Mouse (Mus musculus) lung, adult 2 months (tissue): Measurements from ENCODE around the gene Josd1. TPM values are rescaled to one million over a fixed set of nuclear protein-coding genes. Genes with fewer than 3 reads are reported as not detected.
"Not testable (repeated sequence)": the region's sequence is repeated elsewhere in the genome, so short reads cannot be mapped to it uniquely, and the experiment has no call there.

Experiments
- DNase-seq: peaks from one replicate; pipeline ENCODE4 v3.0.0; 2022
- H3K4me1 ChIP-seq: fragments of 200-500 bp; 2 replicates; pipeline ENCODE4 v1.6.1; 2011; ENCODE audit warnings: low read length; ENCODE audit not compliant: control insufficient read depth, insufficient read depth
- H3K4me3 ChIP-seq: fragments of 200-500 bp; replicated peaks from 2 replicates; pipeline ENCODE3; 2011; ENCODE audit warnings: low read depth, mild to moderate bottlenecking, control low read depth, low read length; ENCODE audit errors: extremely low read depth
- CTCF ChIP-seq: fragments of 200-500 bp; IDR thresholded peaks from 2 replicates; pipeline ENCODE4 v1.5.1; 2011; ENCODE audit warnings: mild to moderate bottlenecking, low read length, control low read depth; ENCODE audit not compliant: insufficient read depth
- POLR2A ChIP-seq: fragments of 200-500 bp; IDR thresholded peaks from 2 replicates; pipeline ENCODE4 v1.6.1; 2011; ENCODE audit warnings: low read depth, mild to moderate bottlenecking, control low read depth, low read length, borderline replicate concordance; ENCODE audit errors: extremely low read depth
- WGBS: fragments of 180-500 bp; shearing (Covaris S2); methylation state at CpG from one replicate; pipeline ENCODE4 v1.1.7; 2018; 5-methylcytosine and 5-hydroxymethylcytosine counted together
- polyA plus RNA-seq: library from polyadenylated mRNA; depleted of rRNA; stranded (reverse); fragments of >200 nt; gene quantifications from 2 replicates; pipeline ENCODE4 v1.2.3, GENCODE M21; 2012

Josd1 gene
- polyA plus RNA-seq, 1 experiment: 16.3 TPM

GRCm38 (mm10) chr15:79686046-79686869, 1.5 kb downstream of the Josd1 start:
- no peak for DNase-seq
- peaks cover 29% of the 10 kb centered on the region for H3K4me1 ChIP-seq
- peak overlapping the region; percentile 3 for H3K4me3 ChIP-seq
- TF ChIP-seq POLR2A: no peak
- no peak for TF ChIP-seq CTCF
- WGBS: 11% methylated on average over 15 of the region's 15 CpGs

GRCm38 (mm10) chr15:79685141-79685641, 2.5 kb downstream of the Josd1 start:
- WGBS: 24% methylated on average over 6 of the region's 6 CpGs
- DNase-seq: no peak
- no peak for TF ChIP-seq POLR2A
- TF ChIP-seq CTCF: no peak
- Histone ChIP-seq H3K4me1 (peaks cover 29% of the 10 kb centered on the region), H3K4me3 (no peak overlapping the region)

GRCm38 (mm10) chr15:79684616-79685015, 3.1 kb downstream of the Josd1 start:
- no peak for DNase-seq
- Histone ChIP-seq H3K4me3 (no peak overlapping the region), H3K4me1 (peaks cover 26% of the 10 kb centered on the region)
- 69% methylated on average over 6 of the region's 6 CpGs for WGBS
- TF ChIP-seq POLR2A (no peak), CTCF (no peak)

GRCm38 (mm10) chr15:79683707-79684465, 3.8 kb downstream of the Josd1 start:
- Histone ChIP-seq H3K4me3 (no peak overlapping the region), H3K4me1 (peaks cover 26% of the 10 kb centered on the region)
- WGBS: 54% methylated on average over 19 of the region's 19 CpGs
- TF ChIP-seq POLR2A (no peak), CTCF (no peak)
- DNase-seq: no peak

DNA sequence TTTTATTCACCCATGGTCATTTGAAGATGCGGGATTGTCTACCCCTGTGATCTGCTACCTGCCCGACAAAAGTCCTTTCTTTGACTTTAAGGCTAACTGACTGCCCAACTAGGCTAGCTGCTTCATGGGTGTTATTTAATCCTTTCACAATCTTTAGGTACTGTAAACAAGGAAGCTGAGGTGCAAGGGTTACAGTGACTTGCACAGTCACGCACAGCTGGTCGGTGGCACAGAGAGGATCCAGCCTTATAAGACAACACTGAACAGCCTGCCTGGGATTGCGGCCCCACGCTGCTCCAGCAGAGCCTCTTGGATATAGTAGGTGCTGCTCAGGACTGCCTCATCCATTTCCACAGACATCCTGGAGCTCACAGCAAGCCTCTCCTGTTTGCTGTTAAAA, 4.6 kb downstream of the Josd1 start:
- no peak overlapping the region for H3K4me3 ChIP-seq
- TF ChIP-seq POLR2A (no peak), CTCF (no peak)
- no peak for DNase-seq
- peaks cover 23% of the 10 kb centered on the region for H3K4me1 ChIP-seq
- 65% methylated on average over 6 of the region's 6 CpGs for WGBS

GRCm38 (mm10) chr15:79681973-79682372, 5.7 kb downstream of the Josd1 start:
- Histone ChIP-seq H3K4me1 (peaks cover 22% of the 10 kb centered on the region), H3K4me3 (no peak overlapping the region)
- 84% methylated on average over 4 of the region's 4 CpGs for WGBS
- DNase-seq: no peak
- TF ChIP-seq POLR2A (no peak), CTCF (no peak)

GRCm38 (mm10) chr15:79677936-79678335, 9.8 kb downstream of the Josd1 start:
- H3K4me1 ChIP-seq: no peaks in the 10 kb centered on the region
- no peak for DNase-seq
- 74% methylated on average over 2 of the region's 2 CpGs for WGBS
- no peak overlapping the region for H3K4me3 ChIP-seq
- TF ChIP-seq CTCF (no peak), POLR2A (no peak)

DNA sequence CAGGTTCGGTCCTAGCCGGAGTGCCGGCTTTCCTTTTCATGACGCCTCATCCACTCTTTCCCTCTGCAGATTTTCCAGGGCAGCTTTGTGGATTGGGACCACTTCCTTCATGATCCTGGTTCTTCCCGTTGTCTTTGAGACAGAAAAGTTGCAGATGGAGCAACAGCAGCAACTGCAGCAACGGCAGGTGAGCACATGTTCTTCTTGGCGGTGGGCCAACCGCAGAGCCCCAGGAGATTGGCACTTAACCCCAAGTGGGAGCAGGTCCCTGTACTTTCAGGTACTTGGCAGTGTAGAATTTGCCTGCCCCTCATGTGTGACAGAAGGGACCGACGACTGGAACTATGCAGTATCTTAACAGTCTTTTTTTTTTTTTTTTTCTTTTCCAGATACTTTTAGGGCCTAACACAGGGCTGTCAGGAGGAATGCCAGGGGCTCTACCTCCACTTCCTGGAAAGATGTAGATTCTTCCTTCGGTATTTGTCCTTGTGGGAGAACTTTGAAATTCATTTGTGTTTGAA, 15.8 kb downstream of the Josd1 start:
- not testable (repeated sequence) for H3K4me1 ChIP-seq, H3K4me3 ChIP-seq, DNase-seq
- WGBS: 62% methylated on average over 11 of the region's 11 CpGs

- peak overlapping the region; percentile 95 for H3K4me3 ChIP-seq
- no peak for DNase-seq
- TF ChIP-seq POLR2A (no peak), CTCF (no peak)
- under 1% methylated on average over 37 of the region's 37 CpGs for WGBS
- peaks cover 5% of the 10 kb centered on the region; the same call in 1 of the 2 replicates for H3K4me1 ChIP-seq
Measured at GRCm38 (mm10) chr15:79670972-79671299, 16.8 kb downstream of the Josd1 start.
